Mouse (Mus musculus) T-cell, adult 2 months (primary cell): Measurements from ENCODE around the gene Krt26.

Experiments used
- DNase-seq: peaks from one replicate; pipeline ENCODE4 v3.0.0; 2022; ENCODE audit warnings: low spot score

The Krt26 gene

GRCm38 (mm10) chr11:99337866-99338265, at the start of gene Krt26:
Krt26 (minus strand) TSS chr11:99337966.
- DNase-seq, result no peak

GRCm38 (mm10) chr11:99385813-99386721, 48.3 kb upstream of the Krt26 start:
- peak; percentile 79 for DNase-seq

- peak; percentile 70 for DNase-seq
Observed at GRCm38 (mm10) chr11:99379568-99379967, 41.8 kb upstream of the Krt26 start.

- DNase-seq, result no peak
Observed at GRCm38 (mm10) chr11:99374803-99375202, 37.0 kb upstream of the Krt26 start, which contains the start of gene Krt28. Krt28 (minus strand) TSS chr11:99374903.

GRCm38 (mm10) chr11:99369853-99370451, 32.2 kb upstream of the Krt26 start:
- DNase-seq, result no peak

GRCm38 (mm10) chr11:99369229-99369628, 31.5 kb upstream of the Krt26 start:
- no peak for DNase-seq

- no peak for DNase-seq
Observed at GRCm38 (mm10) chr11:99366791-99367190, 29.0 kb upstream of the Krt26 start.

GRCm38 (mm10) chr11:99364412-99364811, 26.6 kb upstream of the Krt26 start:
- no peak for DNase-seq

GRCm38 (mm10) chr11:99361423-99361822, 23.7 kb upstream of the Krt26 start:
- no peak for DNase-seq

- DNase-seq, result no peak
Observed at GRCm38 (mm10) chr11:99351004-99351403, 13.2 kb upstream of the Krt26 start, which contains the start of gene Krt27. Krt27 (minus strand) TSS chr11:99351104.

- DNase-seq, result no peak
Observed at GRCm38 (mm10) chr11:99339299-99339847, 1.6 kb upstream of the Krt26 start.

GRCm38 (mm10) chr11:99333426-99333825, 4.3 kb downstream of the Krt26 start:
- DNase-seq, result no peak

- no peak for DNase-seq
Observed at GRCm38 (mm10) chr11:99329655-99330054, 8.1 kb downstream of the Krt26 start.

GRCm38 (mm10) chr11:99322851-99323250, 14.9 kb downstream of the Krt26 start, which contains the start of gene Krt25:
Krt25 (minus strand) TSS chr11:99322951.
- no peak for DNase-seq

GRCm38 (mm10) chr11:99321094-99321493, 16.7 kb downstream of the Krt26 start:
- no peak for DNase-seq

- no peak for DNase-seq
Observed at GRCm38 (mm10) chr11:99319127-99319526, 18.6 kb downstream of the Krt26 start.

- DNase-seq, result no peak
Observed at GRCm38 (mm10) chr11:99316543-99316942, 21.2 kb downstream of the Krt26 start.

GRCm38 (mm10) chr11:99314594-99314993, 23.2 kb downstream of the Krt26 start:
- no peak for DNase-seq

GRCm38 (mm10) chr11:99310882-99311281, 26.9 kb downstream of the Krt26 start:
- DNase-seq, result peak; percentile 39

- DNase-seq, result peak; percentile 58
Observed at GRCm38 (mm10) chr11:99307579-99307978, 30.2 kb downstream of the Krt26 start.

- no peak for DNase-seq
Observed at GRCm38 (mm10) chr11:99295039-99295438, 42.7 kb downstream of the Krt26 start.

- peak; percentile 66 for DNase-seq
Observed at GRCm38 (mm10) chr11:99292846-99293245, 44.9 kb downstream of the Krt26 start.

GRCm38 (mm10) chr11:99284833-99285312, 52.9 kb downstream of the Krt26 start, which contains the start of gene Krt24:
Krt24 (minus strand) TSS chr11:99285262.
- no peak for DNase-seq
